Mouse (Mus musculus) thymus, adult 18-20 months (tissue): ENCODE results near the gene Arl6.
A peak's percentile ranks its signal among the peaks of the same experiment; 100 is the strongest.

Experiments used
- DNase-seq, 2 experiments: peaks; one replicate each; pipeline ENCODE4 v3.0.0; 2022; ENCODE audit warnings: mixed read lengths in 2 of 2

Gene Arl6

GRCm38 (mm10) chr16:59639102-59639691 lies at the start of gene Arl6:
Arl6 (minus strand) TSS chr16:59639391.
- peak; percentile 79 to 80 for DNase-seq

GRCm38 (mm10) chr16:59685135-59685534 lies 45.9 kb upstream of the Arl6 start:
- DNase-seq: no peak

- DNase-seq: no peak
Observed at GRCm38 (mm10) chr16:59683434-59683833, 44.2 kb upstream of the Arl6 start.

- no peak for DNase-seq
Observed at GRCm38 (mm10) chr16:59682216-59682891, 43.2 kb upstream of the Arl6 start.

GRCm38 (mm10) chr16:59666938-59667337 lies 27.7 kb upstream of the Arl6 start:
- no peak for DNase-seq

- no peak for DNase-seq
Observed at GRCm38 (mm10) chr16:59643766-59644165, 4.6 kb upstream of the Arl6 start.

GRCm38 (mm10) chr16:59639985-59640384 lies 794 bp upstream of the Arl6 start:
- DNase-seq: no peak

- no peak for DNase-seq
Observed at GRCm38 (mm10) chr16:59634598-59634997, 4.6 kb downstream of the Arl6 start.

- no peak for DNase-seq
Observed at GRCm38 (mm10) chr16:59621554-59621953, 17.6 kb downstream of the Arl6 start.

- DNase-seq: no peak
Observed at GRCm38 (mm10) chr16:59617167-59617566, 22.0 kb downstream of the Arl6 start.

GRCm38 (mm10) chr16:59615675-59616074 lies 23.5 kb downstream of the Arl6 start:
- DNase-seq: no peak

- DNase-seq: no peak
Observed at GRCm38 (mm10) chr16:59610750-59611149, 28.4 kb downstream of the Arl6 start.

- DNase-seq: no peak
Observed at GRCm38 (mm10) chr16:59604078-59604781, 35.0 kb downstream of the Arl6 start.

GRCm38 (mm10) chr16:59600311-59601251 lies 38.6 kb downstream of the Arl6 start, which contains the start of gene Crybg3:
Crybg3 (minus strand) TSS chr16:59600979.
- peak; percentile 7 to 10 for DNase-seq

- no peak for DNase-seq
Observed at GRCm38 (mm10) chr16:59599411-59600265, 39.6 kb downstream of the Arl6 start.

- no peak for DNase-seq
Observed at GRCm38 (mm10) chr16:59598997-59599396, 40.2 kb downstream of the Arl6 start.

- DNase-seq: no peak
Observed at GRCm38 (mm10) chr16:59597256-59597655, 41.9 kb downstream of the Arl6 start.

GRCm38 (mm10) chr16:59594714-59595113 lies 44.5 kb downstream of the Arl6 start:
- no peak for DNase-seq

GRCm38 (mm10) chr16:59590790-59591189 lies 48.4 kb downstream of the Arl6 start:
- no peak for DNase-seq

GRCm38 (mm10) chr16:59588351-59589025 lies 50.7 kb downstream of the Arl6 start:
- no peak for DNase-seq

- DNase-seq: no peak
Observed at GRCm38 (mm10) chr16:59587816-59588215, 51.4 kb downstream of the Arl6 start.
